Mouse (Mus musculus) heart, embryonic 14.5 days (tissue): ENCODE data around the gene Sipa1l3. TPM values are rescaled to one million over a fixed set of nuclear protein-coding genes. Genes with fewer than 3 reads are reported as not detected.

Source experiments
- ATAC-seq: fragments of 200-750 bp; cut with Nextera tagmentation; 2 replicates; pipeline ENCODE4 v1.8.0; 2017; ENCODE audit warnings: low read depth, moderate TSS enrichment; ENCODE audit not compliant: insufficient number of reproducible peaks, insufficient read depth, low FRiP score
- H3K27ac ChIP-seq, 2 experiments: fragments of 200-500 bp in 1 of 2; fragments of 300-500 bp in 1 of 2; sonication (generic) in 1 of 2; replicated peaks in 1 of 2; 2 replicates each; pipeline ENCODE4 v1.5.1; 2012 to 2014; ENCODE audit warnings: low read depth in 2 of 2, low read length in 2 of 2, control low read depth in 1 of 2, mild to moderate bottlenecking in 1 of 2, mixed read lengths in 1 of 2; ENCODE audit not compliant: control insufficient read depth in 1 of 2, insufficient read depth in 1 of 2
- H3K27me3 ChIP-seq: fragments of 300-500 bp; sonication (generic); 2 replicates; pipeline ENCODE4 v1.6.1; 2014; ENCODE audit warnings: mild to moderate bottlenecking, low read length, control low read depth; ENCODE audit not compliant: control insufficient read depth, insufficient read depth
- H3K36me3 ChIP-seq: fragments of 300-500 bp; sonication (generic); 2 replicates; pipeline ENCODE4 v1.6.1; 2014; ENCODE audit warnings: mild to moderate bottlenecking, control low read depth, low read length, mixed read lengths; ENCODE audit not compliant: control insufficient read depth, insufficient read depth
- H3K4me1 ChIP-seq, 2 experiments: fragments of 200-500 bp in 1 of 2; fragments of 300-500 bp in 1 of 2; sonication (generic) in 1 of 2; 2 replicates each; pipeline ENCODE4 v1.6.1; 2012 to 2014; ENCODE audit warnings: low read length in 2 of 2, control low read depth in 1 of 2, mixed read lengths in 1 of 2; ENCODE audit not compliant: control insufficient read depth in 2 of 2, insufficient read depth in 2 of 2
- H3K4me2 ChIP-seq: fragments of 300-500 bp; sonication (generic); 2 replicates; pipeline ENCODE4 v1.6.1; 2014; ENCODE audit warnings: mild to moderate bottlenecking, low read length
- H3K4me3 ChIP-seq, 2 experiments: fragments of 200-500 bp in 1 of 2; fragments of 300-500 bp in 1 of 2; sonication (generic) in 1 of 2; 2 replicates each; pipeline ENCODE4 v1.5.1; 2012 to 2014; ENCODE audit warnings: low read length in 2 of 2, mild to moderate bottlenecking in 2 of 2, control low read depth in 1 of 2, low read depth in 1 of 2, moderate library complexity in 1 of 2; ENCODE audit not compliant: control insufficient read depth in 1 of 2, insufficient read depth in 1 of 2
- H3K9ac ChIP-seq: fragments of 300-500 bp; sonication (generic); 2 replicates; pipeline ENCODE4 v1.6.1; 2014; ENCODE audit warnings: mild to moderate bottlenecking, low read length
- H3K9me3 ChIP-seq: fragments of 300-500 bp; sonication (generic); 2 replicates; pipeline ENCODE4 v1.6.1; 2016; ENCODE audit warnings: low read length, control low read depth; ENCODE audit not compliant: control insufficient read depth
- WGBS: fragments of 180-500 bp; shearing (Covaris S2); extraction: QIAGEN DNeasy Blood & Tissue Kit; methylation state at CpG from one replicate; pipeline ENCODE4 v1.1.7; 2014; 5-methylcytosine and 5-hydroxymethylcytosine counted together
- polyA plus RNA-seq: library from polyadenylated mRNA; unstranded; fragments of >200 nt; fragmentation: Nextera tagmentation; extraction: Ambion mirVana; gene quantifications from 2 replicates; pipeline ENCODE4 v1.2.1, GENCODE M21; 2014

Sipa1l3 gene
- polyA plus RNA-seq, 1 experiment from 2014 or later, result 3.4 TPM

- Histone ChIP-seq H3K9me3 (no peaks in the 10 kb centered on the region), H3K27ac (no peak overlapping the region), H3K4me1 (peaks cover 6% of the 10 kb centered on the region in 2 experiments; a peak in 3 of 4 replicates), H3K4me2 (no peak overlapping the region), H3K27me3 (peaks cover 94% of the 10 kb centered on the region), H3K9ac (no peak overlapping the region), H3K36me3 (no peaks in the 10 kb centered on the region), H3K4me3 (no peak overlapping the region)
- no peak for ATAC-seq
- WGBS, result 82% methylated on average over 5 of the region's 5 CpGs
Measured at GRCm38 (mm10) chr7:29462178-29462577, 56.3 kb downstream of the Sipa1l3 start.

GRCm38 (mm10) chr7:29461557-29461956 lies 56.9 kb downstream of the Sipa1l3 start:
- WGBS, result 23% methylated on average over 10 of the region's 10 CpGs
- Histone ChIP-seq H3K9me3 (no peaks in the 10 kb centered on the region), H3K9ac (no peak overlapping the region), H3K4me2 (no peak overlapping the region), H3K27ac (no peak overlapping the region), H3K27me3 (peaks cover 94% of the 10 kb centered on the region), H3K4me3 (no peak overlapping the region), H3K4me1 (peaks cover 6% of the 10 kb centered on the region in 2 experiments; a peak in 3 of 4 replicates), H3K36me3 (no peaks in the 10 kb centered on the region)
- peak; percentile 56; the same call in 1 of the 2 replicates for ATAC-seq

- WGBS, result 81% methylated on average over 14 of the region's 14 CpGs
- peaks cover 92% of the 10 kb centered on the region for H3K27me3 ChIP-seq
Measured at GRCm38 (mm10) chr7:29458889-29459740, 59.3 kb downstream of the Sipa1l3 start.

GRCm38 (mm10) chr7:29457772-29458171 lies 60.7 kb downstream of the Sipa1l3 start:
- Histone ChIP-seq H3K27ac (no peak overlapping the region), H3K4me1 (peaks cover 8 to 9% of the 10 kb centered on the region in 2 experiments; a peak in 3 of 4 replicates), H3K4me3 (no peak overlapping the region), H3K27me3 (peaks cover 92% of the 10 kb centered on the region), H3K36me3 (no peaks in the 10 kb centered on the region), H3K9ac (no peak overlapping the region), H3K9me3 (peaks cover 6% of the 10 kb centered on the region), H3K4me2 (no peak overlapping the region)
- 49% methylated on average over 6 of the region's 6 CpGs for WGBS
- ATAC-seq, result no peak

More at GRCm38 (mm10) chr7:29458889-29459740, 59.3 kb downstream of the Sipa1l3 start:
- Histone ChIP-seq H3K4me2 (no peak overlapping the region), H3K27ac (no peak overlapping the region), H3K9ac (no peak overlapping the region), H3K4me1 (peaks cover 6% of the 10 kb centered on the region in 2 experiments; a peak in 3 of 4 replicates), H3K4me3 (no peak overlapping the region), H3K9me3 (peaks cover 6% of the 10 kb centered on the region), H3K36me3 (no peaks in the 10 kb centered on the region)
- no peak for ATAC-seq

GRCm38 (mm10) chr7:29456716-29457115 lies 61.7 kb downstream of the Sipa1l3 start:
- peaks cover 6% of the 10 kb centered on the region for H3K9me3 ChIP-seq
- peaks cover 94% of the 10 kb centered on the region for H3K27me3 ChIP-seq
- peaks cover 5 to 6% of the 10 kb centered on the region in 2 experiments; a peak in 3 of 4 replicates for H3K4me1 ChIP-seq
- H3K9ac ChIP-seq, result no peak overlapping the region
- ATAC-seq, result no peak
- no peak overlapping the region for H3K4me3 ChIP-seq
- H3K36me3 ChIP-seq, result no peaks in the 10 kb centered on the region
- H3K4me2 ChIP-seq, result no peak overlapping the region
- 82% methylated on average over 9 of the region's 9 CpGs for WGBS
- no peak overlapping the region for H3K27ac ChIP-seq

- peaks cover 6% of the 10 kb centered on the region for H3K9me3 ChIP-seq
- 59% methylated on average over 6 of the region's 6 CpGs for WGBS
- H3K27ac ChIP-seq, result no peak overlapping the region
- H3K4me3 ChIP-seq, result no peak overlapping the region
- H3K4me1 ChIP-seq, result peaks cover 3 to 5% of the 10 kb centered on the region in 2 experiments; a peak in 2 of 4 replicates
- no peak overlapping the region for H3K4me2 ChIP-seq
- peaks cover 99% of the 10 kb centered on the region for H3K27me3 ChIP-seq
- no peaks in the 10 kb centered on the region for H3K36me3 ChIP-seq
- no peak overlapping the region for H3K9ac ChIP-seq
- no peak for ATAC-seq
Measured at GRCm38 (mm10) chr7:29455591-29455990, 62.9 kb downstream of the Sipa1l3 start.

- no peaks in the 10 kb centered on the region for H3K36me3 ChIP-seq
- 50% methylated on average over 7 of the region's 7 CpGs for WGBS
- H3K4me1 ChIP-seq, result peaks cover 3 to 5% of the 10 kb centered on the region in 2 experiments; a peak in 2 of 4 replicates
- H3K4me2 ChIP-seq, result no peak overlapping the region
- H3K4me3 ChIP-seq, result no peak overlapping the region
- H3K27me3 ChIP-seq, result peaks cover 99% of the 10 kb centered on the region
- ATAC-seq, result no peak
- no peak overlapping the region for H3K9ac ChIP-seq
- H3K27ac ChIP-seq, result no peak overlapping the region; a peak in 1 of 4 replicates
- H3K9me3 ChIP-seq, result peaks cover 6% of the 10 kb centered on the region
Measured at GRCm38 (mm10) chr7:29454965-29455364, 63.5 kb downstream of the Sipa1l3 start.
